Mouse (Mus musculus): ENCODE data around the gene Spag16. TPM values are rescaled to one million over a fixed set of nuclear protein-coding genes. Genes with fewer than 3 reads are reported as not detected.

The Spag16 gene
- polyA plus RNA-seq, 1 experiment from 2014 or later: not detected

DNA sequence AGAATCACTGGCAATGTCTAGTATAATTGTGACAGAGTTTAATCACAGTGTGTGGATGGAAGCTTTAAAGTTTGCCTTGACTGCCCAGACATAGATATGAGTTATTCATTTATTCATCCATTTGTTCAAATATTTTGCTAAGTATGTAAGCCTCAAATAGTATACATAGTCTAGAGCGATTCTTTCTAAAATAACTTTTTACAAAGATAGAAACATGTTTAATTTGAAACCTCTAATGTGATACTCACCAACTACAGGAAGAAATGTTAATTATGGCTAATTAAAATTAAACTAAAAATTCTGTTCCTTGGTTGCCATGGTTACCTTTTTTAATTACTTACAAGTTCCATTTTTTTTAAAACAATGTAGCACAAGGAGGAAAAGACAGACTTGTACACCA lies 653.1 kb downstream of the Spag16 start:
- H3K27ac ChIP-seq: no peak overlapping the region
- H3K4me3 ChIP-seq (ENCODE audit: inconsistent target): no peak overlapping the region
- H3K79me2 ChIP-seq (ENCODE audit: inconsistent target): no peaks in the 10 kb centered on the region
- H3K36me3 ChIP-seq (ENCODE audit: inconsistent target): no peaks in the 10 kb centered on the region
- WGBS (ENCODE audit: missing documents): 77% methylated on average over 1 of the region's 1 CpGs

DNA sequence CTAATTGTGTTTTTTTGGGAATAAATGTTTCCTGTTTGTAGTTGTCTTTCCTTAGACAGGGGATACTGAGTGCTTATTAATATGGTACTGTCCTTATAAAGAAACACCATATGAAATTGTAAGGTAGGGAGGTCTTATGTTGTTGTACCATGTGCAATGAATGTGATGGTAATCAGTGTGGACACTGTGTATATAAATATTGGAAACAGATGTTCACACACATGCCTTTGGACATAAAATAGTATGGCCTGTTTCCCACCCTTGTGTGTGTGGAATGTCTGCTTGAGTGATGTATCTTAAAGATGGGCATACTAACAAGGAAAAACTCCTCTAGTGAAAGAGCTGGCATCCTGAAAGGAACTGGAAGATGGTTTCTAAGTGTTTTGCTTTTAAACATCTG lies 692.1 kb downstream of the Spag16 start:
- H3K27ac ChIP-seq: no peak overlapping the region

DNA sequence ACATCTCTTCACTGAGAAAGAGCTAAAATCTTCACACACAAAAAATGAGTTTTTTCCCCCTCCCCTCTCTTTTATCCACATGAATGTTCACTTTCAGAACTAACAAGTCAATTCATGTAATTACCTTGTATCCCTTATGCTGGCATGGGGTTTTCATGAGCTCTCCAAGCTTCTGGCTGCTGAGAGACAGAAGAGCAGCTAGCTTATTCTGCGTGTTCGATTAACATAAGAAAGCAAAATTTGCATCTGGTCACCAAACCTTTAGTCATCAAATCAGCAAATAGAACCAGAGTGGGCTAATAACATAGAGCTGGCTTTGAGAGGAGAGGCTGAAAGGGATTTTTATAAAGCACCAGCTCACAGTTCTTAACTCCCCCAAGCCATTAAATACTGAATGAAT lies 700.4 kb downstream of the Spag16 start:
- Histone ChIP-seq H3K27ac (no peak overlapping the region), H3K4me3 (ENCODE audit: inconsistent target) (no peak overlapping the region), H3K36me3 (ENCODE audit: inconsistent target) (no peaks in the 10 kb centered on the region), H3K79me2 (ENCODE audit: inconsistent target) (no peaks in the 10 kb centered on the region)
- WGBS (ENCODE audit: missing documents): 65% methylated on average over 2 of the region's 2 CpGs

More for the DNA sequence above, 692.1 kb downstream of the Spag16 start:
- Histone ChIP-seq H3K4me3 (ENCODE audit: inconsistent target) (no peak overlapping the region), H3K36me3 (ENCODE audit: inconsistent target) (no peaks in the 10 kb centered on the region), H3K79me2 (ENCODE audit: inconsistent target) (no peaks in the 10 kb centered on the region)

DNA sequence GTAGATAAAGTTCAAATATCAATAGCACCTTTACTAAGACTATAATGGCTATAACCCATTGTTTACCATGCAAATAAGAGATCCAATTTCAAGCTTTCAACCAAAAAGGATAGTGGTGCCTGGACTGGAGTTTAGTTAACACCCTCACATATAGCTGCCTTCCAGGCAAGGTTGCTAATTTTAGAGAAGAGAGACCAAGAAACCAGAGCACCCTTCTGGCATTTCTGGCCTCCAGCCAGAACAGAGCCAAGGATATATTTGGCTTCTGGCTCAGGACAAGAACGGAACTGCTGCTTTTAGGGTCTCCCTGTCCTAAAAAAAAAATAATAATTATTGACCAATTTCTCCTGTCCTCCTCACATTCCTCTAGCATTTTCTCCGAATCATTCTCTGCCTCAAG lies 703.0 kb downstream of the Spag16 start:
- WGBS (ENCODE audit: missing documents): 88% methylated on average over 2 of the region's 2 CpGs
- Histone ChIP-seq H3K4me3 (ENCODE audit: inconsistent target) (no peak overlapping the region), H3K27ac (no peak overlapping the region), H3K79me2 (ENCODE audit: inconsistent target) (no peaks in the 10 kb centered on the region), H3K36me3 (ENCODE audit: inconsistent target) (no peaks in the 10 kb centered on the region)

DNA sequence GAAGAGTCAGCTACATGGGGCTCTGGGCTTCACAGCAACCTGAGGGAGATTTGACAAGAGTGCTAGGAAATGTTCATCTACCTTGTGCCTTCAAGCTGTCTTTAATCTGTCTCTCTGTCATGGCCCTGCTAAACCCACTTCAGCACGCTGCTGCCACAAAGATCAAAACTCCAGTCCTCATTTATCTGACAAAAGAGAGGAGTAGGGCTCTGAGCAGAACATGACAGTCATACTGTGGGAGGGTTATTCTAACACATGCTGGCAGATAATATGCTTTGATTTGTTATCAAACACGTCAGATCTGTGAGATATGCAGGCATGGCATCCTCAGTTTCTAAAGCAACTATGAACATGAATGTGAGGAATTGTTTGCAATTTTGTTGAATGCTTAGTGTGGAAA lies 725.1 kb downstream of the Spag16 start:
- 54% methylated on average over 2 of the region's 2 CpGs for WGBS (ENCODE audit: missing documents)

DNA sequence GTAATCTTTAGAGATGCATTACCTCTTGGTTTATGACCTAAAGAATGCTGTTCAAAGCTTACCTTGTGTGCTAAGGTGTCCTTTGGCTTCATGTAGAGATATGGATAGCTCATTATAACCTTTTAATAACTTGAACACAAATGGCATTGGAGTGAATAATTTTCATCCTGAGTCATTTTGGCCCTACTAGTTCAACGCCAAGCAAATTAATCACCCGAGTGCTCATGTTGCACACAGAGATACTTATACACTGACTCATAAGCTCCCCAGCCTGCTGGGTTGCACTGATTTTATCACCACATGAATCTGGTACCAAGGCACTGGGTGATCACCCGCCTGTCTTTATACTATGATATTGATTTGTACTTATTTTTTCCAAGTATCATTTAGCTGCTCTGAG lies 795.0 kb downstream of the Spag16 start:
- Histone ChIP-seq H3K79me2 (ENCODE audit: inconsistent target) (no peaks in the 10 kb centered on the region), H3K4me3 (ENCODE audit: inconsistent target) (no peak overlapping the region), H3K36me3 (ENCODE audit: inconsistent target) (no peaks in the 10 kb centered on the region), H3K27ac (no peak overlapping the region)
- 94% methylated on average over 3 of the region's 3 CpGs for WGBS (ENCODE audit: missing documents)

More for the DNA sequence above, 725.1 kb downstream of the Spag16 start:
- no peak overlapping the region for H3K4me3 ChIP-seq (ENCODE audit: inconsistent target)
- H3K79me2 ChIP-seq (ENCODE audit: inconsistent target): no peaks in the 10 kb centered on the region
- H3K36me3 ChIP-seq (ENCODE audit: inconsistent target): no peaks in the 10 kb centered on the region
- H3K27ac ChIP-seq: no peak overlapping the region

DNA sequence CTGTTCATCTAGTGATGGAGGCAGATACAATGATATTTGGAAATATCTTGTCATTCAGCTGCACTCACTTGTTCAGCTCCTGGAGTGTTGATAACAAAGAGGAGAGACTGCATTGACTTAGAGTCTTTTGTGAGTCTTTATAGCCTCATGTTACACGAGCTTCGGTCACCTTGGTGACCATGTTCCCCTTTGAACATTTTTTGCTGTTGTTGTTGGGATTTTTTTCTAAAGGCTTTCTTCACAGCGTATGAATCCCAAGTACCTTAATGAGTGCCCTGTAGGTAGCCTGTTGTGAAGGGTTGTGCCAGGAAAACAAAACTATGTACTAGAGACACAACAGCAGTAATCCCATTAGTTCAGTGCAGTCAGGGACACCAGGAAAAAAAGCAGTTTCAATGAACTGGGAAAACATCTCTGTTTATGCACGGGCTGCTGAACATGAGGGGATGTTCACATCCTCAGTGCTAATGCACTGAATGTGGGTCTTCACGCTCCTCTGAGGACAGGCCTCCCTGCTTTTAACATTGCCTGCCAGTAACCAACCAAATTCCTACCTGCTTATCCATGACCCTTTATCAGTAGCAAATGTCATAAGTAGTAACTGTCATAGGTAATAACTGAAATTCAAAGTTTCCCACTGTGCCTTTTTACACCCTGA lies 798.2 kb downstream of the Spag16 start:
- H3K36me3 ChIP-seq (ENCODE audit: inconsistent target): no peaks in the 10 kb centered on the region
- H3K4me3 ChIP-seq (ENCODE audit: inconsistent target): no peak overlapping the region
- no peak overlapping the region for H3K27ac ChIP-seq
- no peaks in the 10 kb centered on the region for H3K79me2 ChIP-seq (ENCODE audit: inconsistent target)
- 88% methylated on average over 5 of the region's 5 CpGs for WGBS (ENCODE audit: missing documents)

DNA sequence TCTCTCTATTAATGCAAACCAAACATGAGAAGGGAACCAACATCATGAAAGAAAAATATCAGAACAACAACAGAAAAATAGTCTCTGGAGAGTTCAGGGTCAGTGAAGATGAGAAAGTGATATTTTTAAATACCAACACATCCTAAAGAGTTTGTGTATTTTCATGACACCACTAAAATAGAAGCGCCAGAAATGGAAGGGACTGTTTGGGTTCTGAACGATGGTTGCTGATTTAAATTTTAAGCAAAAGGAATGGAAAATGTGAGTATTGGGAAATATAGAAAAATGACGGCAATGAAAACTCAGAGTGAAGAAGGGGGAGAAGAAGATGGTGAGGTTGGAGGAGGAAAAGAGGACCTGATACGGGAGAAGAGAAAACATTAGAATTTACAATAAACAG lies 825.9 kb downstream of the Spag16 start:
- no peaks in the 10 kb centered on the region for H3K36me3 ChIP-seq (ENCODE audit: inconsistent target)
- no peak overlapping the region for H3K27ac ChIP-seq
- H3K79me2 ChIP-seq (ENCODE audit: inconsistent target): no peaks in the 10 kb centered on the region
- 93% methylated on average over 3 of the region's 4 CpGs for WGBS (ENCODE audit: missing documents)
- H3K4me3 ChIP-seq (ENCODE audit: inconsistent target): no peak overlapping the region

DNA sequence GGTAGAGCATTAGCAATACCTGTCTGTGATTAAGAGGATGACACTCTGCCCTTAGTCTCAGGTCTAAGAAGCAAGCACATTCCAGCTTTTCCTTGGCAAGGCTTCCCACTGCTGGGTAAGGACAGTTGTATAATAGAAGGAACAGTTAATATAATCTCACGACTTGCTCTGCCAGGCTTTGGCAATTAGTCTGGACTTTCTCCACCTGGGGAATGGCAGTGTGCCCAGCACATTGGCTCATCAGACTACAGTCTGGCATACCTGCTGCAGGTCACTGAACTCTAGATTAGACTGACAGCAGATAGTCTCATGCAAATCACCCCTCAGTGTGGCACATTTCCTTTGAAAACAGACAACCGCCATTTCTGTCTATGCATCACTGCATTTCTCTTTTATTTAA lies 865.8 kb downstream of the Spag16 start:
- WGBS (ENCODE audit: missing documents): 89% methylated on average over 2 of the region's 2 CpGs
- Histone ChIP-seq H3K4me3 (ENCODE audit: inconsistent target) (no peak overlapping the region), H3K36me3 (ENCODE audit: inconsistent target) (no peaks in the 10 kb centered on the region), H3K79me2 (ENCODE audit: inconsistent target) (no peaks in the 10 kb centered on the region), H3K27ac (no peak overlapping the region)

DNA sequence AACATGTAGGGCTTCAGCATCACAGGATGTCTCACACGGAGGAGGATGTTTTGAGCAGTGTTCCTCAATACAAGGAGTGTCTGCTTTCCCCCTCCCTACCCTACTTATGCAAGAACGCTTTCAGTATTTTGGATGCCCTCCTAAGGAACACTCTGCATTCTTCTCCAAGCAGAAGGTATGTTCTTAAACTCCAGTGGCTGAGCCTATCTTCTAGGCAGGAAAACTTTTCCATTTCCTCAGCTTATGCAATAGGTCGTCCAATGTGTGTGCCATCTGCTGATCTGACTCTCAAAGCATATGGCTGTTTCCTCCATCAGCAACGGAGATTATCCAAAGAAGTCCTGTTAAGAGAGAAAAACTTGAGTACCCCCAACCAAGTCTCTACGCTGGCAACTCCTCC lies 873.5 kb downstream of the Spag16 start:
- H3K36me3 ChIP-seq (ENCODE audit: inconsistent target): no peaks in the 10 kb centered on the region
- no peak overlapping the region for H3K4me3 ChIP-seq (ENCODE audit: inconsistent target)
- no peak overlapping the region for H3K27ac ChIP-seq
- 82% methylated on average over 5 of the region's 5 CpGs for WGBS (ENCODE audit: missing documents)
- no peaks in the 10 kb centered on the region for H3K79me2 ChIP-seq (ENCODE audit: inconsistent target)

DNA sequence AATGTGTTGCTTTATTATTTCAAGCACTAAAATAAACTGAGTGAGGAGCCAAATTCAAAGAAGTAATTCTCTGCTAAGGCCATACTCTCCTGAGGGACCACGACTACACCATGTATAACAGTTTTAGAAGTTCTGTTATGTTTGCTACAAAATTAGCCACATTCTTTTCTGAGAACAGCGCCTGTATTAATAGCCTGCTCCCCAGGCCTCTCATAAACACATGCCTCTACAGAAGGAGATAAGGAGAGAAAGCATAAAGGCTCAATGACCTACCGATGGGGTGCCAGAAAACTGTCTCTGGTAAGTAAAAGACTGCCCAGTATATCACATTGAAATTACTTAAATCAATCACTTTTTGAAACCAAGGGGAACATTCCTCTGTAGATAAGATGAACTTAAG lies 877.2 kb downstream of the Spag16 start:
- Histone ChIP-seq H3K79me2 (ENCODE audit: inconsistent target) (no peaks in the 10 kb centered on the region), H3K36me3 (ENCODE audit: inconsistent target) (no peaks in the 10 kb centered on the region), H3K4me3 (ENCODE audit: inconsistent target) (no peak overlapping the region), H3K27ac (no peak overlapping the region)
- 80% methylated on average over 3 of the region's 3 CpGs for WGBS (ENCODE audit: missing documents)

DNA sequence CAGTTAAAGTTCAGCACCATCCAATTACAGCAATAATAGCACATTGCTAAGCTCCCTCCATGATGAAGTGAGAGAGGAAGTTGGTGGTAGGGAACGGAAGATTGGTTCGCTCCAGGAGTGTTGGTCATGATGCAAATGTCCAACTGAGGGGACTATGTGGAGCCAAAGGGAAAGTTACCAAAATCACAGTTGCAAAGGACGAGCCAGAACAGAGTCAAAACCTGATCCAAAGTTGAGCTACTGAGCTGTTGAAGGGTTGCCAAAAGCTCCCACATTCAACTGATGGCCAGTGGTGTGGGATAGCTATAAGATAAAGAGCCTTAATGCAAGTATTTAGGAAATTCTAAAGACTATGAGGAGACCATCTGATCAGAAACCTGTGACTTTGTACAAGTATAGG lies 879.1 kb downstream of the Spag16 start:
- no peak overlapping the region for H3K27ac ChIP-seq
- WGBS (ENCODE audit: missing documents): 66% methylated on average over 3 of the region's 3 CpGs
- H3K79me2 ChIP-seq (ENCODE audit: inconsistent target): no peaks in the 10 kb centered on the region
- H3K4me3 ChIP-seq (ENCODE audit: inconsistent target): no peak overlapping the region
- no peaks in the 10 kb centered on the region for H3K36me3 ChIP-seq (ENCODE audit: inconsistent target)

DNA sequence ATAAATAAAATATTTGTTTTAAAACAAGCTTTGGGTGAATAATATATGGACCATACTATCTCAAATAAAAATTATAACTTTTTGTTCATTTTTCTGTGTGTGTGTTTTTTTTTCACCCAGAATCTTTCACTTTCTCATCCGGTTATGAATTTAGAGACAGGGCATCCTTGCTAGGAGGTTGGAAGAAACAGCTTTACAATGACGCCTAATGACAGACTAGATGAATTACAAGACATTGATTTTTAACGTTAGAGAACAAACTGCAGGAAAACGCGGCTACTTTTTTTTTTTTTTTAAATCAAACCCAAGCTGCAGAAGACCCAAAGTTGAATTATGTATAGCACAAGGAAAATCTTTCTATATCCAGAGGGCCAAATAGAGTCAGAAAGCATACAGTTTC lies 898.3 kb downstream of the Spag16 start:
- no peaks in the 10 kb centered on the region for H3K79me2 ChIP-seq (ENCODE audit: inconsistent target)
- H3K27ac ChIP-seq: no peak overlapping the region
- 71% methylated on average over 5 of the region's 5 CpGs for WGBS (ENCODE audit: missing documents)
- H3K36me3 ChIP-seq (ENCODE audit: inconsistent target): no peaks in the 10 kb centered on the region
- no peak overlapping the region for H3K4me3 ChIP-seq (ENCODE audit: inconsistent target)

DNA sequence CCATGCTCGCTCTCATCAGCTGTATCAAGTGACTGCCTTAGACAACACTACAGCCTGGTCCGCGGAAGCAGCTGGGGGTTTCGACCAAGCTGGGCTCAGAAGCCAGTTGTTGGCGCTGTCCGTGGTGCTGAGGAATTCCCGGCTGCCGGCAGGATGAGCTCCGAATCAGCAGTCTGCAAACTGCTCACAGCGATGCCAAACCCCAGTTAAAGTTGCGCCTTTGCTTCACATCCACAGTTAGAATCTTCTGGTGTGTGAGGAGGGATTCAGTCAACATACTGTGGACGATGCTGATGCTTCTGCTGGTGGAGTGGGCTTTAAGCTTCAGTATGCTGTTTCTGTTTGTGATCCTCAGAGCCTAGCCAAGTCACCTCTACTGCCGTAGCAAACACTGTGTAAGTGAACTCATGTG lies 898.9 kb downstream of the Spag16 start, which contains the start of gene Vwc2l:
TSS of gene Vwc2l (plus strand) at position 61 of the 412 bp plus-strand sequence.
- Histone ChIP-seq H3K27ac (no peak within 1 kb of the TSS), H3K4me3 (ENCODE audit: inconsistent target) (no peak within 1 kb of the TSS), H3K36me3 (ENCODE audit: inconsistent target) (no peaks in the 10 kb centered on the region), H3K79me2 (ENCODE audit: inconsistent target) (no peaks in the 10 kb centered on the region)
- WGBS (ENCODE audit: missing documents): 14% methylated on average over 13 of the region's 13 CpGs
